Mouse (Mus musculus) effector memory CD4-positive, alpha-beta T cell, adult 5 months (primary cell): Measurements from ENCODE around the gene Aasdh. TPM values are rescaled to one million over a fixed set of nuclear protein-coding genes. Genes with fewer than 3 reads are reported as not detected.

Experiments used
- polyA plus RNA-seq: library from polyadenylated mRNA; unstranded; fragments of 100-300 nt; shearing (Covaris generic); gene quantifications from one replicate; pipeline ENCODE4 v1.2.1, GENCODE M21; 2017

Aasdh gene
- polyA plus RNA-seq: 16.3 TPM

GRCm38 (mm10) chr5:76905405-76906154, at the start of gene Aasdh:
Aasdh (minus strand) TSS chr5:76905514.

GRCm38 (mm10) chr5:76951106-76952027, 46.1 kb upstream of the Aasdh start, which contains the start of the genes Paics and Ppat:
Paics (plus strand) TSS chr5:76951307.
Ppat (minus strand) TSS chr5:76951578.

Other genes starting within 250 kb of the Aasdh start
- 0.32 TPM for gene C530008M17Rik, start 249.0 kb downstream of the Aasdh start, polyA plus RNA-seq
- gene Paics, start 45.8 kb upstream of the Aasdh start, polyA plus RNA-seq: 71.0 TPM
- 24.9 TPM for gene Ppat, start 46.1 kb upstream of the Aasdh start, polyA plus RNA-seq
- 92.0 TPM for gene Srp72, start 69.2 kb upstream of the Aasdh start, polyA plus RNA-seq
- gene Arl9, start 98.5 kb upstream of the Aasdh start, polyA plus RNA-seq: not detected
- not detected for gene Thegl, start 110.5 kb upstream of the Aasdh start, polyA plus RNA-seq
- gene Hopx, start 209.6 kb upstream of the Aasdh start, polyA plus RNA-seq: 393 TPM